19 mouse cellular contexts compared by ENCODE assay signal in the genomic region with DNA sequence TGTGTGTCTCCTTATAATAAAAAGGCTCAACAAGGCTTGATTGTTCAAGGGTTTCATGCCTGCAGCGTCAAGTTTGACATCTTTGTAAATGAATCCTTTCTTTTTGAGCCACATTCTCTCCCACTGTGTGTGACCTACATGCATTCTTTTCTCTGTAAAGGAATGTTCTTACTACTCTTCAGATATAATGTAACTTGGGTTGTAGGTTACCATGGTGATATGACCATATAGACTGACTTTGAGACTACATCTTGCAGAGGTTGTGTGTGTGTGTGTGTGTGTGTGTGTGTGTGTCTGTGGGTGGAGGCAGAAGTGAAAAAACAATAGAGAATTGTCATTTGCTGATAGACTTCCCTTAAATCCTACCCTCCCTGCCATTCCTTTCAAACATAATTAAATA. TPM values are rescaled to one million over a fixed set of nuclear protein-coding genes. Genes with fewer than 3 reads are reported as not detected.
DNase-seq lines count a peak whose midpoint lies in the region; ATAC-seq lines count a peak whose summit lies in the region.
"Had no signal": no experiment of that assay in that cellular context is flagged by ENCODE, and none has a peak within 500 bp of the region (broad histone marks: within the 10 kb centered on the region; RNA-seq: fewer than 3 reads in every experiment).

No protein-coding gene starts in this region.

- peak; percentile 2 for DNase-seq in embryonic facial prominence, embryonic 11.5 days (ENCODE audit: low spot score)
- DNase-seq in embryonic facial prominence, embryonic 10.5 days (ENCODE audit: low spot score), result no peak
- no peak for DNase-seq in midbrain, embryonic 11.5 days (ENCODE audit: low spot score, missing footprints)
- no peak for DNase-seq in midbrain, embryonic 10.5 days (ENCODE audit: low spot score)
- no peak for DNase-seq in ovary, postnatal 14 days (ENCODE audit: low spot score)
- DNase-seq in MN1 (ENCODE audit: low spot score), result no peak
- no peak for DNase-seq in liver
- DNase-seq: adrenal gland, postnatal 10 days; cerebellum, adult 9-10 months; heart, adult 11 months; heart, postnatal 4 days; left cerebral cortex, postnatal 4 days; thymus, postnatal 4 days had no signal

- WGBS in embryonic facial prominence, embryonic 11.5 days, result 20% methylated on average over 1 of the region's 1 CpGs
- WGBS in embryonic facial prominence, embryonic 10.5 days, result 29% methylated on average over 1 of the region's 1 CpGs
- 29% methylated on average over 1 of the region's 1 CpGs for WGBS in midbrain, embryonic 11.5 days
- 59% methylated on average over 1 of the region's 1 CpGs for WGBS in midbrain, embryonic 10.5 days
- 15% methylated on average over 1 of the region's 1 CpGs for WGBS in midbrain, embryonic 12.5 days

- H3K9ac ChIP-seq in embryonic facial prominence, embryonic 11.5 days (replicated peaks; ENCODE audit: low read length), result no peak overlapping the region
- H3K9ac ChIP-seq in midbrain, embryonic 11.5 days (ENCODE audit: low read length), result no peak overlapping the region
- no peak overlapping the region for H3K9ac ChIP-seq in midbrain, embryonic 12.5 days (replicated peaks)
- H3K9ac ChIP-seq: lung, embryonic 15.5 days had no signal

- 0 out of 2 replicates have a peak, but pooled peaks have one; percentile 52 for ATAC-seq in embryonic facial prominence, embryonic 11.5 days (replicated peaks; ENCODE audit: insufficient number of reproducible peaks, low FRiP score, low TSS enrichment, low read depth)
- ATAC-seq in midbrain, embryonic 11.5 days (ENCODE audit: low FRiP score), result peak; percentile 42; the same call in 1 of the 2 replicates
- ATAC-seq in midbrain, embryonic 12.5 days (ENCODE audit: low FRiP score, low read depth), result 0 out of 2 replicates have a peak, but pooled peaks have one; percentile 16
- ATAC-seq: intestine, embryonic 16.5 days had no signal

- no peaks in the 10 kb centered on the region for H3K27me3 ChIP-seq in embryonic facial prominence, embryonic 11.5 days (ENCODE audit: control insufficient read depth, insufficient read depth, low read length)
- H3K27me3 ChIP-seq in embryonic facial prominence, embryonic 10.5 days (replicated peaks; ENCODE audit: low read depth, poor library complexity, severe bottlenecking), result no peaks in the 10 kb centered on the region
- no peaks in the 10 kb centered on the region for H3K27me3 ChIP-seq in midbrain, embryonic 11.5 days (ENCODE audit: control insufficient read depth, insufficient read depth, low read length)
- no peaks in the 10 kb centered on the region for H3K27me3 ChIP-seq in midbrain, embryonic 10.5 days (ENCODE audit: low read depth, poor library complexity, severe bottlenecking)
- no peaks in the 10 kb centered on the region for H3K27me3 ChIP-seq in midbrain, embryonic 12.5 days
- H3K27me3 ChIP-seq: CH12.LX; lung, embryonic 15.5 days had no signal

- no peaks in the 10 kb centered on the region for H3K4me1 ChIP-seq in embryonic facial prominence, embryonic 11.5 days (ENCODE audit: control insufficient read depth, insufficient read depth, low read length)
- no peaks in the 10 kb centered on the region for H3K4me1 ChIP-seq in embryonic facial prominence, embryonic 10.5 days
- H3K4me1 ChIP-seq in midbrain, embryonic 11.5 days (ENCODE audit: control insufficient read depth, insufficient read depth, low read length), result no peaks in the 10 kb centered on the region
- peaks cover 3% of the 10 kb centered on the region; the same call in 1 of the 2 replicates for H3K4me1 ChIP-seq in midbrain, embryonic 10.5 days
- no peaks in the 10 kb centered on the region for H3K4me1 ChIP-seq in midbrain, embryonic 12.5 days
- H3K4me1 ChIP-seq: lung, embryonic 15.5 days had no signal

- H3K9me3 ChIP-seq in embryonic facial prominence, embryonic 11.5 days (replicated peaks; ENCODE audit: control insufficient read depth, low read length), result no peaks in the 10 kb centered on the region
- H3K9me3 ChIP-seq in embryonic facial prominence, embryonic 10.5 days, result no peaks in the 10 kb centered on the region
- no peaks in the 10 kb centered on the region for H3K9me3 ChIP-seq in midbrain, embryonic 11.5 days (ENCODE audit: control insufficient read depth, low read length)
- no peaks in the 10 kb centered on the region for H3K9me3 ChIP-seq in midbrain, embryonic 10.5 days (replicated peaks)
- H3K9me3 ChIP-seq in midbrain, embryonic 12.5 days, result no peaks in the 10 kb centered on the region
- H3K9me3 ChIP-seq: lung, embryonic 15.5 days had no signal

- no peak overlapping the region for H3K27ac ChIP-seq in embryonic facial prominence, embryonic 11.5 days (replicated peaks; ENCODE audit: low read depth, low read length)
- no peak overlapping the region for H3K27ac ChIP-seq in embryonic facial prominence, embryonic 10.5 days (replicated peaks)
- no peak overlapping the region for H3K27ac ChIP-seq in midbrain, embryonic 11.5 days (ENCODE audit: low read depth, low read length)
- no peak overlapping the region for H3K27ac ChIP-seq in midbrain, embryonic 10.5 days (replicated peaks)
- no peak overlapping the region for H3K27ac ChIP-seq in midbrain, embryonic 12.5 days (replicated peaks)
- H3K27ac ChIP-seq: layer of hippocampus, adult 2 months; lung, embryonic 15.5 days had no signal

- no peak overlapping the region for H3K4me2 ChIP-seq in embryonic facial prominence, embryonic 11.5 days (ENCODE audit: low read depth, low read length)
- H3K4me2 ChIP-seq in midbrain, embryonic 11.5 days, result no peak overlapping the region
- no peak overlapping the region for H3K4me2 ChIP-seq in midbrain, embryonic 12.5 days (replicated peaks)
- H3K4me2 ChIP-seq: liver, embryonic 11.5 days; lung, embryonic 15.5 days had no signal

- no peak overlapping the region for H3K4me3 ChIP-seq in embryonic facial prominence, embryonic 11.5 days (ENCODE audit: low read depth, low read length)
- H3K4me3 ChIP-seq in embryonic facial prominence, embryonic 10.5 days, result no peak overlapping the region
- H3K4me3 ChIP-seq in midbrain, embryonic 11.5 days (ENCODE audit: low read depth, low read length), result no peak overlapping the region
- no peak overlapping the region for H3K4me3 ChIP-seq in midbrain, embryonic 10.5 days
- no peak overlapping the region for H3K4me3 ChIP-seq in midbrain, embryonic 12.5 days
- H3K4me3 ChIP-seq: layer of hippocampus, adult 2 months; lung, embryonic 15.5 days had no signal

- H3K36me3 ChIP-seq in embryonic facial prominence, embryonic 11.5 days (replicated peaks; ENCODE audit: control insufficient read depth, insufficient read depth, low read depth, low read length), result no peaks in the 10 kb centered on the region
- no peaks in the 10 kb centered on the region for H3K36me3 ChIP-seq in embryonic facial prominence, embryonic 10.5 days (replicated peaks)
- no peaks in the 10 kb centered on the region for H3K36me3 ChIP-seq in midbrain, embryonic 11.5 days (ENCODE audit: control insufficient read depth, insufficient read depth, low read length)
- no peaks in the 10 kb centered on the region for H3K36me3 ChIP-seq in midbrain, embryonic 10.5 days
- H3K36me3 ChIP-seq in midbrain, embryonic 12.5 days, result no peaks in the 10 kb centered on the region
- H3K36me3 ChIP-seq: lung, embryonic 15.5 days had no signal

RNA-seq across cellular contexts. Expression of a gene that starts 58.5 kb away (rescaled TPM):
- 13.5 and 16.7 TPM in 2 replicates for polyA plus RNA-seq in embryonic facial prominence, embryonic 11.5 days (2014; fragmentation: Nextera tagmentation; extraction: Ambion mirVana)
- polyA plus RNA-seq in embryonic facial prominence, embryonic 10.5 days (2016; fragmentation: Nextera tagmentation; extraction: Ambion mirVana), result 13.1 and 13.9 TPM in 2 replicates
- 14.4 and 15.8 TPM in 2 replicates for polyA plus RNA-seq in midbrain, embryonic 11.5 days (2014; fragmentation: Nextera tagmentation; extraction: Ambion mirVana)
- 12.1 and 13.9 TPM in 2 replicates for polyA plus RNA-seq in midbrain, embryonic 10.5 days (2016; fragmentation: Nextera tagmentation; extraction: Ambion mirVana)
- polyA plus RNA-seq in midbrain, embryonic 12.5 days (2016; fragmentation: Nextera tagmentation; extraction: Ambion mirVana), result 11.6 and 14.5 TPM in 2 replicates

RNA-seq across cellular contexts. Expression of a gene that starts 58.8 kb away (rescaled TPM):
- polyA plus RNA-seq in embryonic facial prominence, embryonic 11.5 days (2014; fragmentation: Nextera tagmentation; extraction: Ambion mirVana), result 54.8 and 60.7 TPM in 2 replicates
- 55.6 and 57.6 TPM in 2 replicates for polyA plus RNA-seq in embryonic facial prominence, embryonic 10.5 days (2016; fragmentation: Nextera tagmentation; extraction: Ambion mirVana)
- polyA plus RNA-seq in midbrain, embryonic 11.5 days (2014; fragmentation: Nextera tagmentation; extraction: Ambion mirVana), result 55.3 and 62.6 TPM in 2 replicates
- 50.5 and 53.4 TPM in 2 replicates for polyA plus RNA-seq in midbrain, embryonic 10.5 days (2016; fragmentation: Nextera tagmentation; extraction: Ambion mirVana)
- 53.8 and 58.2 TPM in 2 replicates for polyA plus RNA-seq in midbrain, embryonic 12.5 days (2016; fragmentation: Nextera tagmentation; extraction: Ambion mirVana)
